Mouse (Mus musculus): ENCODE data around the gene Adcy9. TPM values are rescaled to one million over a fixed set of nuclear protein-coding genes. Genes with fewer than 3 reads are reported as not detected.

Gene Adcy9
- polyA plus RNA-seq, 1 experiment from 2014 or later, result 1.3 TPM

DNA sequence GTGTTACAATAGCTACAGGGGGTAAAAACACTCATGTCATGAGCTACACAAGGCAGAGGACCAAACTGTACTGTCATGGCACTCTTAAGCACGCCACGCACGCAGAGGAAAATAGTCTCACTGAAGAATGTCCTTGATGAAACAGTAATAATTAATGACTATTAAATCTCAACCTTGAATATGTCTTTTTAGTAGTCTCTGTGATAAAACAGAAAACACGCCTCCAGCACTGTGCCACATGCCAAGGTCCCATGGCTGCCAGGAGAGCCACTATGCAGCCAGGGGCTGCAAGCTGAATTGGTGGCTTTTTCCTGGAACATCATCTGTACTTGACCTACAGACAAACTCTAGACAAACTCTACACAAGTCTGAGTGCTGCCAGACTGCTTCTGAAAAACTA is 8.0 kb downstream of the Adcy9 start:
- no peak for DNase-seq
- no peak overlapping the region for H3K27ac ChIP-seq (ENCODE audit: low read depth)
- peaks cover 4% of the 10 kb centered on the region; the same call in 1 of the 2 replicates for H3K4me1 ChIP-seq (ENCODE audit: insufficient read depth)
- no peaks in the 10 kb centered on the region for H3K36me3 ChIP-seq (ENCODE audit: insufficient read depth)
- ATAC-seq (ENCODE audit: insufficient read depth), result no peak
- H3K9ac ChIP-seq, result 0 out of 2 replicates have a peak overlapping the region, but pooled peaks have one; percentile 0
- H3K4me2 ChIP-seq, result no peak overlapping the region
- no peaks in the 10 kb centered on the region for H3K27me3 ChIP-seq (ENCODE audit: insufficient read depth, low read length)
- H3K4me3 ChIP-seq (ENCODE audit: low read depth, low read length), result no peak overlapping the region
- no peaks in the 10 kb centered on the region for H3K9me3 ChIP-seq (ENCODE audit: low read depth, low read length)
- 82% methylated on average over 4 of the region's 4 CpGs for WGBS
- TF ChIP-seq CTCF (IDR thresholded peaks at IDR 0.05; ENCODE audit: low read depth), result no peak

DNA sequence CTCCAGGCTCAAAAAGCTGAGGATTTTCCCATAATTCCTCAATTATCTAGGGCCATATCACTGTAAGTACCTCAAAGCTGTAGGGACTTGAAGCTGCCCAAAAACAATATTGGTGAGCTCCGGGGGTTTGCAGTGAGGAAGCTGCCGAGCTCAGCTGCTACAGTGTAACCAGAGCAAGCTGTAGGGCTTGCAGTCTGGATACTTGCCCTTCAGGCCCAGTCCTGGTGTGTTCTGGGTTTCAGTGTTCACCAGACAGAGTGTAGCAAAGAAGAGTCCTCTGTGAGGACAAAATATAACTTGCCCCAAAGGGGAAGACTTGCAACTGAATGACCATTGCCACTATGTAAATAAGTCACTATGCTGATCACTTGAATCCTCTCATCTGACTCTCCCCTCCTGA is 9.0 kb downstream of the Adcy9 start:
- H3K4me1 ChIP-seq (ENCODE audit: insufficient read depth), result peaks cover 8% of the 10 kb centered on the region
- no peak for TF ChIP-seq CTCF (IDR thresholded peaks at IDR 0.05; ENCODE audit: low read depth)
- H3K4me3 ChIP-seq (ENCODE audit: low read depth, low read length), result no peak overlapping the region
- H3K9me3 ChIP-seq (ENCODE audit: low read depth, low read length), result no peaks in the 10 kb centered on the region
- no peaks in the 10 kb centered on the region for H3K27me3 ChIP-seq (ENCODE audit: insufficient read depth, low read length)
- ATAC-seq (ENCODE audit: insufficient read depth) (no peak), DNase-seq (no peak)
- H3K27ac ChIP-seq (ENCODE audit: low read depth), result no peak overlapping the region
- no peak overlapping the region for H3K9ac ChIP-seq
- H3K36me3 ChIP-seq (ENCODE audit: insufficient read depth), result no peaks in the 10 kb centered on the region
- H3K4me2 ChIP-seq, result no peak overlapping the region
- WGBS, result 58% methylated on average over 2 of the region's 2 CpGs

DNA sequence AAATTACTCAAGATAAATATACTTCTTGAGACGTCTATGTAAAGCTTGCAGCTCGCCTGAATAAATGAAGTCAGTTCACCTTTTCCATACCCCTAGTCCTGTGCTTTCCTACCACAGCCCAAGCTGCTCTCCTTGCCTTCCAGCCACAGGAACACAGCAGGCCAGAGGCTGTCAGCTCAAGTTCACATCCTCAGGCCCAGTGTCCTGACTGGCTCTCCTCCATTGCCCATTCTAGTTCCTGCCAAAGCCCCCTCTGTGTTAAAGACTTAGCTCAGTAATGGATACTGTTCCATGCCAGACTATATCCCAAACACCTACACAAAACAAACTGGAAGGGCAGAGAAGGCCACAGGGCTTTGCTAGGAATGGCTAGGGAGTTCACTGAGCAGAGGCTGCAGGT is 12.8 kb downstream of the Adcy9 start:
- H3K4me3 ChIP-seq (ENCODE audit: low read depth, low read length), result no peak overlapping the region
- DNase-seq, result no peak
- H3K36me3 ChIP-seq (ENCODE audit: insufficient read depth), result no peaks in the 10 kb centered on the region
- no peaks in the 10 kb centered on the region for H3K27me3 ChIP-seq (ENCODE audit: insufficient read depth, low read length)
- no peak for ATAC-seq (ENCODE audit: insufficient read depth)
- H3K27ac ChIP-seq (ENCODE audit: low read depth), result no peak overlapping the region
- H3K4me2 ChIP-seq, result no peak overlapping the region
- H3K9me3 ChIP-seq (ENCODE audit: low read depth, low read length), result no peaks in the 10 kb centered on the region
- TF ChIP-seq CTCF (IDR thresholded peaks at IDR 0.05; ENCODE audit: low read depth), result no peak
- H3K9ac ChIP-seq, result no peak overlapping the region
- peaks cover 23% of the 10 kb centered on the region for H3K4me1 ChIP-seq (ENCODE audit: insufficient read depth)
- WGBS, result 21% methylated on average over 2 of the region's 2 CpGs

DNA sequence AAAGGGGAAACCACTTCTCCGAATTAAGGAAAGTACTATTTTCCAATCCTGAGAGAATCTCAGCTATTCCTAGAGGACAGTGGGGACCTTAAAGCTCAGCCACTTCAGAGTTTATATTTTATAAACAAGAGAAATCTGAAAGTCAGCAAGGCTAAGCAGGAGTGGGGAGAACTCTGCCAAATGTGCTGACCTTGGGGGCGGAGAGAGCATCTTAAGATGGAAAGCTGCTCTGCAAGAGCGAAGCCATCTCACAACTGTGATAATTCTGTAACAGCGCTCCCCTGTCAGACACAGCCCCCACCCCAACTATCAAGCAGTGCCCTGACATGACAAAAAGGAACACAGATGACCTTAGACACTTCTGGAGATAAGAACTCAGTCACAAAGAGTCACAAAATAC is 13.6 kb downstream of the Adcy9 start:
- DNase-seq, result peak; percentile 54
- no peaks in the 10 kb centered on the region for H3K36me3 ChIP-seq (ENCODE audit: insufficient read depth)
- no peaks in the 10 kb centered on the region for H3K27me3 ChIP-seq (ENCODE audit: insufficient read depth, low read length)
- H3K4me3 ChIP-seq (ENCODE audit: low read depth, low read length), result no peak overlapping the region
- WGBS, result 27% methylated on average over 4 of the region's 4 CpGs
- H3K9ac ChIP-seq, result no peak overlapping the region
- no peak overlapping the region for H3K27ac ChIP-seq (ENCODE audit: low read depth)
- H3K4me2 ChIP-seq, result no peak overlapping the region
- no peak for ATAC-seq (ENCODE audit: insufficient read depth)
- H3K4me1 ChIP-seq (ENCODE audit: insufficient read depth), result peaks cover 23% of the 10 kb centered on the region
- no peaks in the 10 kb centered on the region for H3K9me3 ChIP-seq (ENCODE audit: low read depth, low read length)
- TF ChIP-seq CTCF (IDR thresholded peaks at IDR 0.05; ENCODE audit: low read depth), result no peak

DNA sequence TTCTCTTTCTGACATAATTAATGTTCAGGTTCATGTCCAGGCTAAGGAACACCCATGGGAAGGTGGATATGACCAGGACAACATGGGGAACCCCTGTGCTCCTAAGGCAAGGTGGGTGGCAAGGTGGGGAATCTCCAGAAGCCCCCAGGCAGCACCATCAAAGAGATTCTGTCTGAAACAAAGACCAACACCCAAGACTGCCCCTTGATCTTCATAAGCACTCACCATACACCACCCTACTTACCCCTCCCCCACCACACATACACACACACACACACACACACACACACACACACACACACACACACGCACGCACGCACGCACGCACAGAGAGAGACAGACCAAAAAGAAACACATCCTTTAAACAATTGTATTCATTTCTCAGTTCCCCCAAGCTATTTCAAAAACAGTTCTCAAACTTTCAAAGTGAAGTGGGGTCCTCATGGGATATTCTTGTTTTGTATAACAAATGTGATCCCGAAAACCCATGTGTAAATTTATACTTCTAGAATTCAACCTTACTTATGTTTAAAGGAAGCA is 14.2 kb downstream of the Adcy9 start:
- WGBS, result 58% methylated on average over 6 of the region's 6 CpGs
- Histone ChIP-seq H3K27ac (ENCODE audit: low read depth) (no peak overlapping the region), H3K4me2 (no peak overlapping the region), H3K27me3 (ENCODE audit: insufficient read depth, low read length) (no peaks in the 10 kb centered on the region), H3K4me1 (ENCODE audit: insufficient read depth) (peaks cover 23% of the 10 kb centered on the region), H3K9ac (no peak overlapping the region), H3K9me3 (ENCODE audit: low read depth, low read length) (no peaks in the 10 kb centered on the region), H3K4me3 (ENCODE audit: low read depth, low read length) (no peak overlapping the region), H3K36me3 (ENCODE audit: insufficient read depth) (no peaks in the 10 kb centered on the region)
- no peak for TF ChIP-seq CTCF (IDR thresholded peaks at IDR 0.05; ENCODE audit: low read depth)
- no peak for DNase-seq
- no peak for ATAC-seq (ENCODE audit: insufficient read depth)

GRCm38 (mm10) chr16:4404933-4405761 is 15.2 kb downstream of the Adcy9 start:
- TF ChIP-seq CTCF (IDR thresholded peaks at IDR 0.05; ENCODE audit: low read depth), result no peak
- Histone ChIP-seq H3K4me3 (ENCODE audit: low read depth, low read length) (no peak overlapping the region), H3K4me1 (ENCODE audit: insufficient read depth) (peaks cover 29% of the 10 kb centered on the region), H3K9me3 (ENCODE audit: low read depth, low read length) (no peaks in the 10 kb centered on the region), H3K36me3 (ENCODE audit: insufficient read depth) (no peaks in the 10 kb centered on the region), H3K9ac (no peak overlapping the region), H3K27ac (ENCODE audit: low read depth) (no peak overlapping the region), H3K27me3 (ENCODE audit: insufficient read depth, low read length) (no peaks in the 10 kb centered on the region), H3K4me2 (no peak overlapping the region)
- no peak for ATAC-seq (ENCODE audit: insufficient read depth)
- 38% methylated on average over 8 of the region's 8 CpGs for WGBS
- peak; percentile 27 for DNase-seq

- no peak overlapping the region for H3K4me3 ChIP-seq (ENCODE audit: low read depth, low read length)
- 70% methylated on average over 1 of the region's 1 CpGs for WGBS
- H3K9me3 ChIP-seq (ENCODE audit: low read depth, low read length), result no peaks in the 10 kb centered on the region
- peaks cover 25% of the 10 kb centered on the region for H3K4me1 ChIP-seq (ENCODE audit: insufficient read depth)
- no peak overlapping the region for H3K4me2 ChIP-seq
- H3K27me3 ChIP-seq (ENCODE audit: insufficient read depth, low read length), result no peaks in the 10 kb centered on the region
- H3K9ac ChIP-seq, result no peak overlapping the region
- no peak for DNase-seq
- H3K36me3 ChIP-seq (ENCODE audit: insufficient read depth), result no peaks in the 10 kb centered on the region
- no peak for ATAC-seq (ENCODE audit: insufficient read depth)
- TF ChIP-seq CTCF (IDR thresholded peaks at IDR 0.05; ENCODE audit: low read depth), result no peak
- H3K27ac ChIP-seq (ENCODE audit: low read depth), result no peak overlapping the region
Observed at GRCm38 (mm10) chr16:4401109-4401508, 19.2 kb downstream of the Adcy9 start.

Measured in lung, embryonic 14.5 days (tissue).